Mouse (Mus musculus): ENCODE data around the gene Whrn. TPM values are rescaled to one million over a fixed set of nuclear protein-coding genes. Genes with fewer than 3 reads are reported as not detected.

Whrn gene
- total RNA-seq, 2 experiments from 2014 or later, result 0.84 TPM; not detected in 1

Other genes with a start within 250 kb of the Whrn start
- gene Orm1, start 151.4 kb downstream of the Whrn start, total RNA-seq (2015; ENCODE audit: low replicate concordance), result 16.6 and 43.6 TPM in 2 replicates
- gene Orm1, start 151.4 kb downstream of the Whrn start, total RNA-seq (2017; ENCODE audit: low replicate concordance), result 5.5 and 23.5 TPM in 2 replicates
- gene Orm3, start 139.8 kb downstream of the Whrn start, total RNA-seq (2015; ENCODE audit: low replicate concordance), result not detected in 2 replicates
- not detected in 2 replicates for gene Orm3, start 139.8 kb downstream of the Whrn start, total RNA-seq (2017; ENCODE audit: low replicate concordance)
- not detected in 2 replicates for gene Orm2, start 133.5 kb downstream of the Whrn start, total RNA-seq (2015; ENCODE audit: low replicate concordance)
- gene Orm2, start 133.5 kb downstream of the Whrn start, total RNA-seq (2017; ENCODE audit: low replicate concordance), result not detected in 2 replicates
- gene Akna, start 92.6 kb downstream of the Whrn start, total RNA-seq (2015; ENCODE audit: low replicate concordance), result 18.7 and 26.4 TPM in 2 replicates
- gene Akna, start 92.6 kb downstream of the Whrn start, total RNA-seq (2017; ENCODE audit: low replicate concordance), result 12.0 and 13.1 TPM in 2 replicates
- 83.0 and 91.2 TPM in 2 replicates for gene Atp6v1g1, start 48.8 kb upstream of the Whrn start, total RNA-seq (2015; ENCODE audit: low replicate concordance)
- 52.5 and 69.6 TPM in 2 replicates for gene Atp6v1g1, start 48.8 kb upstream of the Whrn start, total RNA-seq (2017; ENCODE audit: low replicate concordance)
- gene Tmem268, start 62.8 kb upstream of the Whrn start, total RNA-seq (2015; ENCODE audit: low replicate concordance), result 0.42 and 1.4 TPM in 2 replicates
- gene Tmem268, start 62.8 kb upstream of the Whrn start, total RNA-seq (2017; ENCODE audit: low replicate concordance), result 2.0 and 2.1 TPM in 2 replicates
- not detected in 2 replicates for gene Gm11213, start 109.3 kb upstream of the Whrn start, total RNA-seq (2015; ENCODE audit: low replicate concordance)
- gene Gm11213, start 109.3 kb upstream of the Whrn start, total RNA-seq (2017; ENCODE audit: low replicate concordance), result not detected in 2 replicates
- gene Tex48, start 126.4 kb upstream of the Whrn start, total RNA-seq (2015; ENCODE audit: low replicate concordance), result not detected in 2 replicates
- gene Tex48, start 126.4 kb upstream of the Whrn start, total RNA-seq (2017; ENCODE audit: low replicate concordance), result not detected in 2 replicates
- gene Gm11214, start 167.4 kb upstream of the Whrn start, total RNA-seq (2015; ENCODE audit: low replicate concordance), result not detected in 2 replicates
- gene Gm11214, start 167.4 kb upstream of the Whrn start, total RNA-seq (2017; ENCODE audit: low replicate concordance), result not detected in 2 replicates
- gene Tnfsf15, start 249.1 kb upstream of the Whrn start, total RNA-seq (2015; ENCODE audit: low replicate concordance), result not detected in 2 replicates
- not detected in 2 replicates for gene Tnfsf15, start 249.1 kb upstream of the Whrn start, total RNA-seq (2017; ENCODE audit: low replicate concordance)

All from erythroid progenitor cell, adult 5-6 weeks (primary cell).